Mouse (Mus musculus): ENCODE measurements around the gene Gprc5b.

DNA sequence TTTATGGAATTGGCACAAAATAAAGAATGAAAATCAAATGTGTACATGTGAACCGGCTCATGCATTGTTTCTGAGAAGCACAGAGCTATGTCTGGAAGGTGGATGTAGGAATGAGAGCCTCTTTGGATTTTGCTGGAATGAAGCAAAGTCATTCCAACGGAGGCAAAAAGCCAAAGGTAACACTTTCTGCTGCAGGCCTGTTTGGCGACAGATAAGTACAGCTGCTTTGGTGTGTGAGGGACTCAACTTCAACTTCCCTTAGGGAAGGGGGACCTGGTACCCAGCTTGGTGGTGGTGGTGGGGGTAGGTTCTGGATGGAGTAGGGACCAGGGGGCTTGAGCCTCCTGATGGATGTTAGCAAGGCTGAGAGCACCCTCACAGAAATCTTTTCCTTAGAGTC is 19.2 kb downstream of the Gprc5b start:
- TF ChIP-seq CTCF (IDR thresholded peaks at IDR 0.05; ENCODE audit: control insufficient read depth, insufficient read depth, insufficient replicate concordance, low read depth, low read length) (no peak), POLR2A (IDR thresholded peaks at IDR 0.05; ENCODE audit: control insufficient read depth, low read depth, low read length) (no peak)
